Mouse (Mus musculus): ENCODE data around the gene Col4a1. TPM values are rescaled to one million over a fixed set of nuclear protein-coding genes. Genes with fewer than 3 reads are reported as not detected.

Col4a1 gene
- polyA plus RNA-seq, 1 experiment from 2014 or later, result 130 TPM

- DNase-seq (ENCODE audit: low spot score) (no peak), ATAC-seq (replicated peaks; ENCODE audit: low FRiP score) (no peak)
- Histone ChIP-seq H3K4me2 (ENCODE audit: low read depth, low read length, severe bottlenecking) (no peak overlapping the region), H3K27me3 (ENCODE audit: control insufficient read depth, insufficient read depth, low read length) (no peaks in the 10 kb centered on the region), H3K36me3 (ENCODE audit: control insufficient read depth, insufficient read depth, low read length) (no peaks in the 10 kb centered on the region), H3K9me3 (ENCODE audit: control insufficient read depth, low read length) (no peaks in the 10 kb centered on the region), H3K27ac (ENCODE audit: low read depth, low read length) (no peak overlapping the region), H3K9ac (ENCODE audit: low read length) (no peak overlapping the region), H3K4me3 (ENCODE audit: low read depth, low read length) (no peak overlapping the region), H3K4me1 (replicated peaks; ENCODE audit: control insufficient read depth, insufficient read depth, low read length) (no peaks in the 10 kb centered on the region; the same call in 1 of the 2 replicates)
- 92% methylated on average over 10 of the region's 10 CpGs for WGBS
These were observed 59.6 kb downstream of the Col4a1 start for GRCm38 (mm10) chr8:11253041-11253440.

- no peak for DNase-seq (ENCODE audit: low spot score)
- no peak for ATAC-seq (replicated peaks; ENCODE audit: low FRiP score)
- no peak overlapping the region for H3K4me3 ChIP-seq (ENCODE audit: low read depth, low read length)
- no peaks in the 10 kb centered on the region; the same call in 1 of the 2 replicates for H3K4me1 ChIP-seq (replicated peaks; ENCODE audit: control insufficient read depth, insufficient read depth, low read length)
- no peak overlapping the region for H3K9ac ChIP-seq (ENCODE audit: low read length)
- 78% methylated on average over 7 of the region's 7 CpGs for whole genome bisulfite sequencing
- no peaks in the 10 kb centered on the region for H3K36me3 ChIP-seq (ENCODE audit: control insufficient read depth, insufficient read depth, low read length)
- no peak overlapping the region for H3K4me2 ChIP-seq (ENCODE audit: low read depth, low read length, severe bottlenecking)
- no peaks in the 10 kb centered on the region for H3K9me3 ChIP-seq (ENCODE audit: control insufficient read depth, low read length)
- H3K27me3 ChIP-seq (ENCODE audit: control insufficient read depth, insufficient read depth, low read length), result no peaks in the 10 kb centered on the region
- H3K27ac ChIP-seq (ENCODE audit: low read depth, low read length), result no peak overlapping the region
These were observed 60.3 kb downstream of the Col4a1 start for GRCm38 (mm10) chr8:11252235-11252774.

GRCm38 (mm10) chr8:11250149-11250548, 62.5 kb downstream of the Col4a1 start:
- Histone ChIP-seq H3K27me3 (ENCODE audit: control insufficient read depth, insufficient read depth, low read length) (no peaks in the 10 kb centered on the region), H3K4me3 (ENCODE audit: low read depth, low read length) (no peak overlapping the region), H3K4me2 (ENCODE audit: low read depth, low read length, severe bottlenecking) (no peak overlapping the region), H3K27ac (ENCODE audit: low read depth, low read length) (no peak overlapping the region), H3K9me3 (ENCODE audit: control insufficient read depth, low read length) (no peaks in the 10 kb centered on the region), H3K9ac (ENCODE audit: low read length) (no peak overlapping the region), H3K36me3 (ENCODE audit: control insufficient read depth, insufficient read depth, low read length) (no peaks in the 10 kb centered on the region), H3K4me1 (replicated peaks; ENCODE audit: control insufficient read depth, insufficient read depth, low read length) (no peaks in the 10 kb centered on the region; the same call in 1 of the 2 replicates)
- DNase-seq (ENCODE audit: low spot score), result no peak
- WGBS, result 87% methylated on average over 8 of the region's 8 CpGs
- ATAC-seq (replicated peaks; ENCODE audit: low FRiP score), result no peak

GRCm38 (mm10) chr8:11249541-11250058, 63.0 kb downstream of the Col4a1 start:
- Histone ChIP-seq H3K9ac (ENCODE audit: low read length) (no peak overlapping the region), H3K4me2 (ENCODE audit: low read depth, low read length, severe bottlenecking) (no peak overlapping the region), H3K27ac (ENCODE audit: low read depth, low read length) (no peak overlapping the region), H3K36me3 (ENCODE audit: control insufficient read depth, insufficient read depth, low read length) (no peaks in the 10 kb centered on the region), H3K4me3 (ENCODE audit: low read depth, low read length) (no peak overlapping the region), H3K9me3 (ENCODE audit: control insufficient read depth, low read length) (no peaks in the 10 kb centered on the region), H3K27me3 (ENCODE audit: control insufficient read depth, insufficient read depth, low read length) (no peaks in the 10 kb centered on the region), H3K4me1 (replicated peaks; ENCODE audit: control insufficient read depth, insufficient read depth, low read length) (no peaks in the 10 kb centered on the region; the same call in 1 of the 2 replicates)
- WGBS, result 80% methylated on average over 7 of the region's 7 CpGs
- ATAC-seq (replicated peaks; ENCODE audit: low FRiP score) (no peak), DNase-seq (ENCODE audit: low spot score) (no peak)

- Histone ChIP-seq H3K9ac (ENCODE audit: low read length) (no peak overlapping the region), H3K4me3 (ENCODE audit: low read depth, low read length) (no peak overlapping the region), H3K27ac (ENCODE audit: low read depth, low read length) (no peak overlapping the region), H3K4me2 (ENCODE audit: low read depth, low read length, severe bottlenecking) (no peak overlapping the region), H3K36me3 (ENCODE audit: control insufficient read depth, insufficient read depth, low read length) (no peaks in the 10 kb centered on the region), H3K9me3 (ENCODE audit: control insufficient read depth, low read length) (no peaks in the 10 kb centered on the region), H3K27me3 (ENCODE audit: control insufficient read depth, insufficient read depth, low read length) (no peaks in the 10 kb centered on the region), H3K4me1 (replicated peaks; ENCODE audit: control insufficient read depth, insufficient read depth, low read length) (no peaks in the 10 kb centered on the region; the same call in 1 of the 2 replicates)
- ATAC-seq (replicated peaks; ENCODE audit: low FRiP score), result no peak
- DNase-seq (ENCODE audit: low spot score), result no peak
- 53% methylated on average over 7 of the region's 7 CpGs for WGBS
These were observed 63.9 kb downstream of the Col4a1 start for GRCm38 (mm10) chr8:11248712-11249111.

- DNase-seq (ENCODE audit: low spot score) (no peak), ATAC-seq (replicated peaks; ENCODE audit: low FRiP score) (no peak)
- no peaks in the 10 kb centered on the region for H3K9me3 ChIP-seq (ENCODE audit: control insufficient read depth, low read length)
- H3K9ac ChIP-seq (ENCODE audit: low read length), result no peak overlapping the region
- no peak overlapping the region for H3K4me3 ChIP-seq (ENCODE audit: low read depth, low read length)
- H3K27ac ChIP-seq (ENCODE audit: low read depth, low read length), result no peak overlapping the region
- H3K36me3 ChIP-seq (ENCODE audit: control insufficient read depth, insufficient read depth, low read length), result no peaks in the 10 kb centered on the region
- no peaks in the 10 kb centered on the region for H3K4me1 ChIP-seq (replicated peaks; ENCODE audit: control insufficient read depth, insufficient read depth, low read length)
- 69% methylated on average over 2 of the region's 2 CpGs for WGBS
- no peak overlapping the region for H3K4me2 ChIP-seq (ENCODE audit: low read depth, low read length, severe bottlenecking)
- H3K27me3 ChIP-seq (ENCODE audit: control insufficient read depth, insufficient read depth, low read length), result no peaks in the 10 kb centered on the region
These were observed 71.1 kb downstream of the Col4a1 start for GRCm38 (mm10) chr8:11241488-11241887.

- Histone ChIP-seq H3K4me3 (ENCODE audit: low read depth, low read length) (no peak overlapping the region), H3K4me1 (replicated peaks; ENCODE audit: control insufficient read depth, insufficient read depth, low read length) (no peaks in the 10 kb centered on the region), H3K27me3 (ENCODE audit: control insufficient read depth, insufficient read depth, low read length) (no peaks in the 10 kb centered on the region), H3K27ac (ENCODE audit: low read depth, low read length) (no peak overlapping the region), H3K4me2 (ENCODE audit: low read depth, low read length, severe bottlenecking) (no peak overlapping the region), H3K9ac (ENCODE audit: low read length) (no peak overlapping the region), H3K36me3 (ENCODE audit: control insufficient read depth, insufficient read depth, low read length) (no peaks in the 10 kb centered on the region), H3K9me3 (ENCODE audit: control insufficient read depth, low read length) (no peaks in the 10 kb centered on the region)
- DNase-seq (ENCODE audit: low spot score) (no peak), ATAC-seq (replicated peaks; ENCODE audit: low FRiP score) (no peak)
- WGBS, result 82% methylated on average over 6 of the region's 6 CpGs
These were observed 77.8 kb downstream of the Col4a1 start for GRCm38 (mm10) chr8:11234879-11235210.

- no peak for ATAC-seq (replicated peaks; ENCODE audit: low FRiP score)
- Histone ChIP-seq H3K36me3 (ENCODE audit: control insufficient read depth, insufficient read depth, low read length) (no peaks in the 10 kb centered on the region), H3K4me3 (ENCODE audit: low read depth, low read length) (no peak overlapping the region)
These were observed 78.3 kb downstream of the Col4a1 start for GRCm38 (mm10) chr8:11234151-11234878.

GRCm38 (mm10) chr8:11233009-11233408, 79.6 kb downstream of the Col4a1 start:
- Histone ChIP-seq H3K9me3 (ENCODE audit: control insufficient read depth, low read length) (no peaks in the 10 kb centered on the region), H3K4me1 (replicated peaks; ENCODE audit: control insufficient read depth, insufficient read depth, low read length) (no peaks in the 10 kb centered on the region), H3K27me3 (ENCODE audit: control insufficient read depth, insufficient read depth, low read length) (no peaks in the 10 kb centered on the region), H3K9ac (ENCODE audit: low read length) (no peak overlapping the region), H3K4me2 (ENCODE audit: low read depth, low read length, severe bottlenecking) (no peak overlapping the region), H3K36me3 (ENCODE audit: control insufficient read depth, insufficient read depth, low read length) (no peaks in the 10 kb centered on the region), H3K4me3 (ENCODE audit: low read depth, low read length) (no peak overlapping the region), H3K27ac (ENCODE audit: low read depth, low read length) (no peak overlapping the region)
- 59% methylated on average over 4 of the region's 4 CpGs for WGBS
- no peak for DNase-seq (ENCODE audit: low spot score)
- no peak for ATAC-seq (replicated peaks; ENCODE audit: low FRiP score)

More at GRCm38 (mm10) chr8:11234151-11234878, 78.3 kb downstream of the Col4a1 start:
- Histone ChIP-seq H3K9ac (ENCODE audit: low read length) (no peak overlapping the region), H3K27ac (ENCODE audit: low read depth, low read length) (no peak overlapping the region), H3K4me1 (replicated peaks; ENCODE audit: control insufficient read depth, insufficient read depth, low read length) (no peaks in the 10 kb centered on the region), H3K4me2 (ENCODE audit: low read depth, low read length, severe bottlenecking) (no peak overlapping the region), H3K27me3 (ENCODE audit: control insufficient read depth, insufficient read depth, low read length) (no peaks in the 10 kb centered on the region), H3K9me3 (ENCODE audit: control insufficient read depth, low read length) (no peaks in the 10 kb centered on the region)
- 78% methylated on average over 10 of the region's 10 CpGs for WGBS
- no peak for DNase-seq (ENCODE audit: low spot score)
